Mouse (Mus musculus): Measurements from ENCODE around the gene Naaladl2. TPM values are rescaled to one million over a fixed set of nuclear protein-coding genes. Genes with fewer than 3 reads are reported as not detected.
"Not testable (repeated sequence)": the region's sequence is repeated elsewhere in the genome, so short reads cannot be mapped to it uniquely, and the experiment has no call there.

The Naaladl2 gene
- total RNA-seq, 2 experiments from 2014 or later, result 0.36 to 0.65 TPM

GRCm38 (mm10) chr3:24391737-24392136 lies 752.3 kb downstream of the Naaladl2 start:
- no peak for DNase-seq
- intact Hi-C loops (cut with DNase I), result no loop called here

GRCm38 (mm10) chr3:24391311-24391710 lies 752.8 kb downstream of the Naaladl2 start:
- intact Hi-C loops (cut with DNase I), result no loop called here
- DNase-seq, result no peak

DNA sequence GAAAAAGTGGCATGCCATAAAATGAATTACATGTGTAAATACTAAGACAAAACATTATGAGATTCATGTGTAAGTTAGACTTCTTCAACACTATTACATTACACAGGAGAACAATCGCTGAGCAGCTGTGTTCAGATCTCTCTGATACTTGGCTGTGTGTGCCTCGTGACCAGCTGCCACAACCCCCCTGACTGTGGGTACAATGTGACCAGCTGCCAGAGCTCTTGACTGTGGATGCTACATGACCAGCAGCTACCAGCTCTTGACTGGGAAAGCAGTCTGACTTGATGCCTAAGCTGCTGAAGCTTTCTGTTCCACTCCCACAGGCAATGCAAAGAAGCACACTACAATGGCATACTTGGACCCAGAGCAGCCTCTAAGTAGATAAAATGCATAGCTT lies 789.1 kb downstream of the Naaladl2 start:
- DNase-seq, result no peak
- intact Hi-C loops (cut with DNase I), result no loop called here

- no peak for DNase-seq
- intact Hi-C loops (cut with DNase I), result no loop called here
Measured at GRCm38 (mm10) chr3:24321489-24322405, 822.3 kb downstream of the Naaladl2 start.

DNA sequence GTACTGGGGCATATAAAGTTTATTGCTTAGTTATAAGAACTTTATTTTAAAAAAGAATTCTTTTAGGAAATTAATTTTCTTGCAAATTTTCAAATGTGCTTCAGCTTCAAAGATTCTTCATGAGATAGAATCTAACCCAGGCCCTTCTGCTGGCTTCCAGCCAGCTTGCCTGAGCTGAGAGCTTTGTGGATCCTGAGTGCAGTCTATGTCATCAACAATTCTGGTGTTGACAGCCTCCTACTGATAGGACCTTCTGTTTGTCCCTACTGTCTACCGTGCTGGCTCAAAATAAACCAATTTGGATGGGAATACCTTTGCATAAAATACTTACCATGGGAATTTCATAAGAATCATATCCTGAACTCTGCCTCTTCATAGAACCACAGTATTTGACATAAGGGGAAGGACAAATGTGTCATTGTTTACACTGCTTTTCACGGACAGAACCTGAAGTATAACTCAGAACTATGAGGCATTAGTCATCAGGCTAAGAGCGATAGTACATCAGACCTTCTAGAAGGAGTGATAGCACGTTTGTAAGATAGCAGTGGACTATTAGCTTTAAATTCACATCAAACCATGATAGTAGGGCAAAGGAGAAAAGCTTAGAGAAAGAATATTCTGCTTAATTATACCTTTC lies 829.3 kb downstream of the Naaladl2 start:
- DNase-seq, result no peak

GRCm38 (mm10) chr3:24225418-24225817 lies 918.6 kb downstream of the Naaladl2 start:
- intact Hi-C loops (cut with DNase I), result no loop called here
- no peak for DNase-seq

More for the DNA sequence above, 829.3 kb downstream of the Naaladl2 start:
- intact Hi-C loops (cut with DNase I), result no loop called here

- DNase-seq, result no peak
- intact Hi-C loops (cut with DNase I), result no loop called here
Measured at GRCm38 (mm10) chr3:24217476-24217875, 926.6 kb downstream of the Naaladl2 start.

- intact Hi-C loops (cut with DNase I), result no loop called here
- DNase-seq, result no peak
Measured at GRCm38 (mm10) chr3:24166531-24166930, 977.5 kb downstream of the Naaladl2 start.

DNA sequence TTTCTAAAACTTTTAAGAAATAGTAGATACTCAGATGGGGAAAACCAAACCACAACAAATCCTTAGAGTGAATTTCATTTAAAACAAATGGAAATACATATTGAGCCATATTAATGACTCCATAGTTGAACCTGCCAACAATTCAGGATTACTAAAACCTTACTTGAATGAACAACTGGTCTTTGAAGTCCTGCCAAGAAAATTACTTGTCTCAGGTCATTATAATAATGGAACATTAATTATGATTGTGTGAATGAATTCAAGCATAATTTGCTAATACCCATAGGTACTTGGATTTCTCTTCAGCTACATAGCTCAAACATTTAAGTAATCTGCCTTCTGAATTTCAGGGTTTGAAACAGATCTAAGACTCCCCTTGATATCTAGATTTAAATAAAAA lies 980.1 kb downstream of the Naaladl2 start:
- intact Hi-C loops (cut with DNase I), result no loop called here
- DNase-seq, result no peak

DNA sequence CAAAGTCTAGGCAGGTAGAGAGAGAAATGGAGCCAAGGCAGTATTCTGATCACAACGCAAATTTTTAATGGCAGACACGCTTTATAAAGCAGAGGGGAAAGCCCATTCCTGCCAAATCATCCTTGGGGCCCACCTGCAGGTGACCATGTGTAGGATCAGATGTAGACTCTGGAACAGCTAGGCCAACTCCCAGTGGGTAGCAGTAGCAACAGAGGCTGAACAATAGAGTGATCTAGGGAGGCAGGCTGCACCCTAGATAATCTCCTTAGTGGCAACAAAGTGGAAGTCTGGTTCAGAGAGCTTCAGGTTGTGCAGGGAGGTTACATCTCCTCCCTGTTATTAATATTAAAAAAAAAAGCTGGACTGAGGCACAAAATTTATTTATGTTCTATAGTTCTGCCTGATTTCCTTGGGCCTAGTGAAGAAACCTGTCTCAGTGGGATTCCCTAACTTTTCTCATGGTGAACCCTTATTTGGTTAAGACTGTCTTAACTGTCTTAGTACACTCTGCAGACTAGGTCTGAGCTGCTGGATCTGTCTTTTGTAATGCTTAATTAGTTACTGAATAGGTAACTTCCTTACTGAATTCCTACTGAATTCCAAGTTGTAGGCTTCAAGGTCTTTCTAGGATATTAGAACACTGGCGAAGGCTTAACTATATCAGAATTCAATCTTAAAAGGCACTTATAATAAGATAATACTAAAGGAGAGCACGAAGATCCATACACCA lies 992.8 kb downstream of the Naaladl2 start:
- intact Hi-C loops (cut with DNase I), result not testable (repeated sequence)

GRCm38 (mm10) chr3:24142808-24143207 lies 1001.3 kb downstream of the Naaladl2 start:
- no peak for DNase-seq
- intact Hi-C loops (cut with DNase I), result no loop called here

More for the DNA sequence above, 992.8 kb downstream of the Naaladl2 start:
- DNase-seq, result not testable (repeated sequence)

DNA sequence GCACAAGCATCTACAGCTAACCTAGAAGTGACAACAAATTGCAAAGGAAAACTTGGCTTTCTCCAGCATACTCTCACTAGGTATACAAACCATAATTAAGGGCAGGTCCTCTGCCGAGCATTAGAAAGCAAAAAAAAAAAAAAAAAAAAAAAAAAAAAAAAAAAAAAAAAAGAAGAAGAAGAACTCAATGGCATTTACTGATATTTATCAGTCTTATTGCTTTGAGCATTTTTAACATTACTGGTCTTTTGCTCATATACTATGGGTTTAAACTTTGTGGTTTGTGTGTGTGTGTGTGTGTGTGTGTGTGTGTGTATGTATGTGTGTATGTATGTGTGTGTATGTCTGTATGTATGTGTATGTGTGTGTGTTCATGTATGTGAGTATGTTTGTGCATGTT lies 1006.1 kb downstream of the Naaladl2 start:
- intact Hi-C loops (cut with DNase I), result no loop called here
- DNase-seq, result no peak

GRCm38 (mm10) chr3:24126200-24126599 lies 1017.9 kb downstream of the Naaladl2 start:
- DNase-seq, result no peak
- intact Hi-C loops (cut with DNase I), result no loop called here

DNA sequence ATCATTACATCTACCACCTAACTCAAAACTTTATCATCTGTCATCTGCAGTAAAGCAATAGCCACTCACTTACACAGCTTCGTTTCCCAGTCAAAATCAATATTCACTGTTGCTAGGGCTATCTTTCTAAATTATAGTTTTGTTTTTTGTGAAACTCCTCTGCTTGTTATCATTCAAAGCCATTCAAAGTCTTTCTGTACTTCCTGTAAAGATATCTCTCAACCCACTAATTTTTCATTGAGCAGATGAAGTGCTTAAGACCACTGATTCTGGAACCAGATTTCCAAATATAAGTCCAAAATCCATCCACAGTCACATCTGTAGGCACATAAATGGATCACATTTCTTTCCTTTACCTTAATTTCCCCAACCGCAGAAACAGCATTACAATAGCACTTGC lies 1020.0 kb downstream of the Naaladl2 start:
- intact Hi-C loops (cut with DNase I), result no loop called here

GRCm38 (mm10) chr3:24118136-24118535 lies 1025.9 kb downstream of the Naaladl2 start:
- intact Hi-C loops (cut with DNase I), result no loop called here
- no peak for DNase-seq

More for the DNA sequence above, 1020.0 kb downstream of the Naaladl2 start:
- no peak for DNase-seq

GRCm38 (mm10) chr3:24114849-24115248 lies 1029.2 kb downstream of the Naaladl2 start:
- DNase-seq, result no peak
- intact Hi-C loops (cut with DNase I), result loop anchor here (1.0 kb wide), 1 partner anchor 40 kb away; no protein-coding TSS in a partner anchor

- no peak for DNase-seq
- intact Hi-C loops (cut with DNase I), result no loop called here
Measured at GRCm38 (mm10) chr3:24113360-24113759, 1030.7 kb downstream of the Naaladl2 start.

DNA sequence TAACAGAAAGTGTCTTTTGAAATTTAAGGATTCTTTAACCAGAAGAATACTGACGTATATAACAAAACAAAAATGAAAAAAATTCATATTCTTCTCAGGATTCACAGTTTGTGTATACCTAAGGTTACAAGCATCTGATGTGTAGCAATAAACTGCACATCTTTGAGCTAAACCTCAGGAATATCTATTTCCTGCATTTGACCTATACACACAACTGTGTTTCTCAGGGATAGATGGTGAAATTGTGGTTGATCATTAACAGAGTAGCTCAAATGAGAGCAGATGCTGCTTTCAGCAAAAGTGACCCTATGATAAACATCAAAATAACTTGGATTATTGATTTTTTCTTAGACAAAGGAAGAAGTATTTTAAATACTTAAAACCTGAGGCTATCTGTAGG lies 1037.7 kb downstream of the Naaladl2 start:
- no peak for DNase-seq
- intact Hi-C loops (cut with DNase I), result no loop called here

DNA sequence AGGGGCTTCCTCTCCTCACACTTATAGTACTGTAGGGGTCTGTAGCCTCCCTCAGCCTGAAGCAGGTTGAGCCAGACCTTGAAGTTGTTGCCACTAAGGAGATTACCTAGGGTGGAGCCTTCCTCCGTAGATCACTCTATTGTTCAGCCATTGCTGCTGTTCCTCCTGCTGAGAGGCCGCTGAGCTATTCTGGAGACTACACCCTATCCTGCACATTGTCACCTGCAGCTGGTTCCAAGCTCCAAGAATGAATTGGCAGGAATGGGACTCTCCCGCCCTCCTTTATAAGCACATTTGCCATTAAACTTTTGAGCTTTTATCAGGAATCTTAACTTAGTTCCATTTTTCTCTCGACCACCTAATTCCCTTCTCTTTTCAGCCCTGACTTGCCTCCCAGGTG lies 1064.3 kb downstream of the Naaladl2 start:
- intact Hi-C loops (cut with DNase I), result no loop called here
- no peak for DNase-seq

DNA sequence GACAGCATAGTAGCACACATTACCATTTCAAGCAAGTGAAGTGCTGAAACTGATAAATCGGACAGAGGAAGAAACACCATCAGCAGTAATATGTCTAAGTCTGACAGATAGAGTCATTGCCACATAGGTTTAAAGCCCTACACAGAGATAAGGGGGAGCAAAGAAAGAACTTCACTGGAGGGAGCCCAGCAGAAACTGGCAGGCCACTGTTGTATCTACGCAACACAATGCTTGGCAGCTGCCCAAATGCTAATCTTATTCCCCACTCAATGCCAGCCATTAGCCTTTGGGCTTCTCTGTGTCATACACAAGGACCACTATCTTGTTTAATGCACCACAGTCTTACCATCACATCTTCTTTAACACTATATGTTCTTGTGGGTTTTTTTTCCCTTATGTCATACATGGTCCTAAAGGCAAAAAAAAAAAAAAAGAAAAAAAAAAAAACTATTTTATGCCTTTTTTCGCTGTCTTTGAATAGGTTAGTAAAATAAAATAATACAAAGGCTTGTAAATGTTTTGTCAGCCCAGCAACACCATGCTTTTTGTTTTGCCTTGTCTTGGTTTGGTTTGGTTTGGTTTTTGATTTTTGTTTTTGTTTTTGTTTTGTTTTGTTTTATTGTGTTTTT lies 1072.8 kb downstream of the Naaladl2 start:
- intact Hi-C loops (cut with DNase I), result no loop called here
- peak; percentile 38 to 48 for DNase-seq

Data from heart, postnatal 36 days (tissue).